Mouse (Mus musculus): Measurements from ENCODE around the gene Iqch. TPM values are rescaled to one million over a fixed set of nuclear protein-coding genes. Genes with fewer than 3 reads are reported as not detected.
"Not testable (repeated sequence)": the region's sequence is repeated elsewhere in the genome, so short reads cannot be mapped to it uniquely, and the experiment has no call there.

The Iqch gene
- polyA plus RNA-seq, 1 experiment from 2014 or later, result 0.14 TPM

DNA sequence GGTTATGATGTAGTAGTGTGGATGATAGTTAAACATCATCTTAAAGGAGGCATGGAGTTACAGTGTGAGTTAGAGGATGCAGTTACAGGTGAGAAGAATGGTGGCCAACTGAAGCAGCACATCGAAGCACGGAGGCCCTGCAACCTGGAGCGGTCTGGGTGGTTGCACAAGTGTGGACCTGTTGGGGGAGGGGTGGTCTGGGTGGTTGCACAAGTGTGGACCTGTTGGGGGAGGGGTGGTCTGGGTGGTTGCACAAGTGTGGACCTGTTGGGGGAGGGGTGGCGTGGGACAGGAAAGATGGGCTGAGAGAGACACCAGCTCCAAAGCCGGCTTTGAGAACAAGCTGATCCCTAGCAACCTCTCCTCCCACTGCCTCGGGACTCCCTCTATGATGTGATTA lies 51.6 kb downstream of the Iqch start:
- not testable (repeated sequence) for H3K27me3 ChIP-seq (replicated peaks); H3K4me1 ChIP-seq (replicated peaks); ATAC-seq; H3K27ac ChIP-seq; H3K9me3 ChIP-seq; H3K9ac ChIP-seq; H3K4me2 ChIP-seq (replicated peaks); H3K36me3 ChIP-seq; H3K4me3 ChIP-seq (replicated peaks)
- WGBS, result 84% methylated on average over 6 of the region's 6 CpGs

DNA sequence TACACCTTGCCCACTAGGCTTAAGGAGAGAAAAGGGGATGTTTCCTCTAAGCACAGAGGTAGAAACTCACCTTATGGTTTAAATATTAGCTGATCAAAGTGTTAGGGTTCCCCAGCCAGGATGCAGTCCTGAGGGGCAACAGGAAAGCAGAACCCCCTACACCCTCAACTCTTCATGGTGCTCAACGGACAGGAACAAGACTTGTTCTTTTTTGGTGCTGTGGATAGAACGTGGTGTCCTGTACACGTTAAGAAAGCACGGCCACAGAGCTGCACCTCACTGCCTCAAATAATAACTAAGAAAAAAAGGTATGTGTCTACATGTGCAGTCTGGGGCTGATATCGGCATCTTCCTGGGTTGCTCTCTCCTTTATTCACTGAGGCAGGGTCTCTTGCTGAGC lies 53.3 kb downstream of the Iqch start:
- Histone ChIP-seq H3K27ac (no peak overlapping the region), H3K4me1 (replicated peaks) (no peaks in the 10 kb centered on the region), H3K4me3 (replicated peaks) (no peak overlapping the region), H3K36me3 (no peaks in the 10 kb centered on the region), H3K4me2 (replicated peaks) (no peak overlapping the region), H3K9me3 (no peaks in the 10 kb centered on the region), H3K27me3 (replicated peaks) (0 out of 2 replicates have a peak, but pooled peaks cover 4% of the 10 kb centered on the region), H3K9ac (no peak overlapping the region)
- ATAC-seq, result no peak
- 79% methylated on average over 5 of the region's 5 CpGs for WGBS

DNA sequence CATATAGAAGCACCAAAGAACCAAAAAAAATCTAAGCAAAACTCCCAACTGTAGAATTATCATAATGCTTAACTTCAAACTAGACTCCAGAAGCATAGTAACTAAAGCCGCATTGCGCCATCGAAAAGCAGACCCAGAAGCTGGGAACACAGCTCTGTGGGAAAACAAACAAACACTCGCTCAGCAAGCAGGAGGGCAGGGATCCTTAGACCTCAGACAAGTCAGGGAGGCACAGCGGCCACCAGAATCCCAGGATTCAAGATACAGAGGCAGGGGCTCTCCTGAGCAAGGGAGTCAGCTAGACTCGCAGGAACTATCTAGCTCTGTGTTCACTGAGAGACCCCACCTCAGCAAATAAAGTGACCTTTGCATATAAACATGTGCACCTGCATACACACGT lies 60.4 kb downstream of the Iqch start:
- Histone ChIP-seq H3K36me3 (no peaks in the 10 kb centered on the region), H3K4me1 (replicated peaks) (no peaks in the 10 kb centered on the region), H3K9me3 (no peaks in the 10 kb centered on the region), H3K4me2 (replicated peaks) (no peak overlapping the region), H3K9ac (no peak overlapping the region), H3K27me3 (replicated peaks) (no peaks in the 10 kb centered on the region), H3K4me3 (replicated peaks) (no peak overlapping the region), H3K27ac (no peak overlapping the region)
- 52% methylated on average over 7 of the region's 7 CpGs for WGBS
- no peak for ATAC-seq

DNA sequence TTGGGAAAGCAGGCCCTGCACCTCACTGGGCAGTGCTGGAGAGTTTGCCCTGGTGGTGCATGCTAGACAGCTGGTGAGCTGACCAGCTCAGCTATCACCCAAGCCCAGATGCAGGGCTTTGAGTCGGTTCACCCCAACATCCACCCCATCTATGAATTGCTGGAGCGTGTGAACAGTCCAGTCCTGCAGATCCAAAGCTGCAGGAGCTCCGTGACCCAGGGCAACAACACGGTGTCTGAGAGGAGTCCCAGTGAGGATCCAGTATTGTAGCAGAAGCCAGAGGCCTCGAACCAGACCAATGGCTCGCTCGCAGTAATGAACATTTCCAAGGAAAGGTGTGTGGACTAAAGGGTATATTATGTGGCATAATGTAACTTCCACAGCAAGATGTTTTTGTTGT lies 61.0 kb downstream of the Iqch start:
- H3K9me3 ChIP-seq, result no peaks in the 10 kb centered on the region
- no peaks in the 10 kb centered on the region for H3K4me1 ChIP-seq (replicated peaks)
- WGBS, result 85% methylated on average over 7 of the region's 7 CpGs
- H3K27me3 ChIP-seq (replicated peaks), result no peaks in the 10 kb centered on the region
- no peak overlapping the region for H3K4me3 ChIP-seq (replicated peaks)
- no peak overlapping the region for H3K27ac ChIP-seq
- H3K4me2 ChIP-seq (replicated peaks), result no peak overlapping the region
- ATAC-seq, result no peak
- no peaks in the 10 kb centered on the region for H3K36me3 ChIP-seq
- H3K9ac ChIP-seq, result no peak overlapping the region

DNA sequence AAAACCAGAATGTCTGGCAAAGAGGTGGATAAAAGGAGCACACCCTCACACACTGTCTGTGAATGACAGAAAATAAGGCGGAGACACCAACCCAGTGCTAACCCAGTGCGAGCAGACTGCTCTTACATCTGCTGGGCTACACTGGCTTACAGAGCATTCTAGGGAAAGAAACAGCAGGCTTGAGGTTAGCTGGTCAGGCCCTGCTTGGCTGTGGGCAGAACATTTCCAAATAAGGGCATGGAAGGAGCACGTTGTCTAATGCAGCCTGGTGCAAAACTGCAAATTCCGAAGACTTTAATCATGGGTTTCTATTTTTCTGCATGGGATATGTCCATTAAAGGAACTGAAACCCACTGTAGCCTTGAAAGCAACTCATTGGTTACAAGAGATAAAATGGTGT lies 64.8 kb downstream of the Iqch start:
- no peaks in the 10 kb centered on the region for H3K9me3 ChIP-seq
- H3K4me2 ChIP-seq (replicated peaks), result no peak overlapping the region
- H3K27me3 ChIP-seq (replicated peaks), result no peaks in the 10 kb centered on the region
- no peak overlapping the region for H3K27ac ChIP-seq
- H3K4me1 ChIP-seq (replicated peaks), result no peaks in the 10 kb centered on the region
- ATAC-seq, result no peak
- WGBS, result 79% methylated on average over 4 of the region's 4 CpGs
- H3K4me3 ChIP-seq (replicated peaks), result no peak overlapping the region
- H3K36me3 ChIP-seq, result no peaks in the 10 kb centered on the region
- no peak overlapping the region for H3K9ac ChIP-seq

DNA sequence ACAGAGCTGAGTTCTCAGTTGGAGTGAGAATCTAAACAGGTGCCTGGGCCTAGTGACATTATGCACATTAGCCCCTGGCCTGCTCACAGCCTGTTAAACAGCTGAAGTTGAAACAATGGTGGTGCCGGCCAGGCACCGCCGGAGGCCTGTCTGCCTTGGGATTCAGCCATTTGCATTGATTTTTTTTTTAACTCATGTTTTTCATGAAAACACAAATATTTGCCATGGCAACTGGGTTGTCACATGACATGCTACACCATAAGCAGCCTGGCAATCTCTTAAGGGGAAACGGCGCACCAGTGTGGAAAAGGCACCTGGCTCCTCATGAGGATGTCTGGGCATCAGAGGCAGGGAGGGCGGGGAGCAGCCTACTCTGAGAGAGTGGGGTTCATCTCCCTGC lies 67.3 kb downstream of the Iqch start:
- WGBS, result 86% methylated on average over 6 of the region's 6 CpGs
- no peak for ATAC-seq
- Histone ChIP-seq H3K36me3 (no peaks in the 10 kb centered on the region), H3K4me2 (replicated peaks) (no peak overlapping the region), H3K9me3 (no peaks in the 10 kb centered on the region), H3K27me3 (replicated peaks) (no peaks in the 10 kb centered on the region), H3K4me1 (replicated peaks) (no peaks in the 10 kb centered on the region), H3K27ac (no peak overlapping the region), H3K4me3 (replicated peaks) (no peak overlapping the region), H3K9ac (no peak overlapping the region)

DNA sequence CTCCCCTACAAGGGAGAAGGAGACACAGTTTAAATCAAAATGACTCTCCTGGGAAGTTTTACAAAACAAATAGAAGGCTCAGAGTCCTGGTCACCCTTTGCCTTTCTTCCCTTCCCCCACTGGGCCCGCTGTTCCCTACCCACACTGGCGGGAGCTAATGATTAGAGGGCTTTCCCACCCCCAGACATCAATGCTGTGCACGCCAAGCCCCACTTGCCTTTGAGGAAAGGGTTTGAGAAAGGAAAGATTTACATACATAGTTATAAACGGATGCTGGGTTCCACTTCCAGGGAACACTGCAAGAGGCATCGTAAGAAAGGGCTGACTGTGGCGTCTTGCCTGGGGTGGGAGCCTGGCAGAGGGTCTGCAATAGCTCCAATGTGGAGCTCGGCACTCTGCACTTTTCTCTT lies 67.9 kb downstream of the Iqch start:
- H3K4me2 ChIP-seq (replicated peaks), result no peak overlapping the region
- no peaks in the 10 kb centered on the region for H3K36me3 ChIP-seq
- 29% methylated on average over 7 of the region's 7 CpGs for WGBS
- no peaks in the 10 kb centered on the region for H3K27me3 ChIP-seq (replicated peaks)
- no peak overlapping the region for H3K27ac ChIP-seq
- ATAC-seq, result no peak
- no peaks in the 10 kb centered on the region for H3K9me3 ChIP-seq
- H3K4me1 ChIP-seq (replicated peaks), result no peaks in the 10 kb centered on the region
- no peak overlapping the region for H3K4me3 ChIP-seq (replicated peaks)
- H3K9ac ChIP-seq, result no peak overlapping the region

DNA sequence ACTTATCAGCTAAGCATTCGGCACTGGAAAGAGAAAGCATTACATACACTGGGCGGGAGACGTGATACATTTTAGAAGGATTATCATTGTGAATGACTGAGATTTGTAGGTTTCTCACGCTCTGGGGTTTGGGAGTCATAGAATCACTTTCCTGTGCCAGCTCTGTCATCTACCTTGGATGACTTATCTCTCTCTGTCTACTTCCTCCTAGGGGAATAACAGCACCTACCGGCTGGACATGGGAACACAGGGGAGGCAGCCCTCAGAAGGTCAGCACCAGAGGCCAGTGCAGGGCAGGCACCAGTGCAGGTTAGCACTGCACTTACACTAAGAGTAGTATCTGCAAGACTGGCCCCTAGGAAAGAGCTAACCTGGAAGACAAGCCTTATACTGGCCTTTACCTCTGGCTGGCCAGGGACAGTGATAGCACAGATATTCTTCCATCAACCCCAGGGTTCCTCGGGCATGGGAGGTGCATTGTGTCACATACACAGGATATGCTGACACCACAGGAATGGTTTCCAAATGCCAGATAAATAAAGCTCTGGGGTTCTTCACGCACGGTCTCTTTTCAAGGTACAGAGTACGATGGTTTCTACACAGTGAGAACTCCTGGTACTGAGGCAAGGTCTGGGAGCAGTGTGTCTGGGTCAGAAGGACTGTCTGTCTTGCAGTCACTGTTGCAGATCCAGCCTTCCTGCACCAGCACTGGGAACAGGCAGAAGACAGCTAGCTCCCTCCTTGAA lies 69.2 kb downstream of the Iqch start:
- 68% methylated on average over 9 of the region's 9 CpGs for WGBS
- no peak for ATAC-seq
- H3K9me3 ChIP-seq, result no peaks in the 10 kb centered on the region

DNA sequence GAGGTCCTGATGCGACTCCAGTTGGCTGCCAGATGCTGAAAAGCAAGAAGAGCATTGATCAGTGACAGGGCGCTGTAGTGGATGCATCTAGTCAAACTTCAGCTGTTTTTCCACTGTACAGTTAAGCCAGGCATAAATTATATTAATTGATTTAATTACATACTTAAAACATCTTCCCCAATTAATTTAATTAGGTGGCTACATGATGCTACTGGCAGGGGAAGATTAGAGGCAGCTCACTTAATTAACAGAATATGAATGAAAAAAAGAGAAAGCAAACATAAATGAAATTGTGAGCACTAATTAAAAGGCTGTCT lies 78.4 kb downstream of the Iqch start:
- no peaks in the 10 kb centered on the region for H3K9me3 ChIP-seq
- H3K4me3 ChIP-seq (replicated peaks), result no peak overlapping the region
- ATAC-seq, result no peak
- H3K4me2 ChIP-seq (replicated peaks), result no peak overlapping the region
- H3K36me3 ChIP-seq, result no peaks in the 10 kb centered on the region
- H3K27me3 ChIP-seq (replicated peaks), result no peaks in the 10 kb centered on the region
- H3K27ac ChIP-seq, result no peak overlapping the region
- WGBS, result 90% methylated on average over 2 of the region's 2 CpGs
- no peak overlapping the region for H3K9ac ChIP-seq
- H3K4me1 ChIP-seq (replicated peaks), result no peaks in the 10 kb centered on the region

More for the DNA sequence above, 69.2 kb downstream of the Iqch start:
- H3K4me1 ChIP-seq (replicated peaks), result no peaks in the 10 kb centered on the region
- H3K27ac ChIP-seq, result no peak overlapping the region
- no peak overlapping the region for H3K4me3 ChIP-seq (replicated peaks)
- no peaks in the 10 kb centered on the region for H3K27me3 ChIP-seq (replicated peaks)
- no peak overlapping the region for H3K9ac ChIP-seq
- no peak overlapping the region for H3K4me2 ChIP-seq (replicated peaks)
- no peaks in the 10 kb centered on the region for H3K36me3 ChIP-seq

DNA sequence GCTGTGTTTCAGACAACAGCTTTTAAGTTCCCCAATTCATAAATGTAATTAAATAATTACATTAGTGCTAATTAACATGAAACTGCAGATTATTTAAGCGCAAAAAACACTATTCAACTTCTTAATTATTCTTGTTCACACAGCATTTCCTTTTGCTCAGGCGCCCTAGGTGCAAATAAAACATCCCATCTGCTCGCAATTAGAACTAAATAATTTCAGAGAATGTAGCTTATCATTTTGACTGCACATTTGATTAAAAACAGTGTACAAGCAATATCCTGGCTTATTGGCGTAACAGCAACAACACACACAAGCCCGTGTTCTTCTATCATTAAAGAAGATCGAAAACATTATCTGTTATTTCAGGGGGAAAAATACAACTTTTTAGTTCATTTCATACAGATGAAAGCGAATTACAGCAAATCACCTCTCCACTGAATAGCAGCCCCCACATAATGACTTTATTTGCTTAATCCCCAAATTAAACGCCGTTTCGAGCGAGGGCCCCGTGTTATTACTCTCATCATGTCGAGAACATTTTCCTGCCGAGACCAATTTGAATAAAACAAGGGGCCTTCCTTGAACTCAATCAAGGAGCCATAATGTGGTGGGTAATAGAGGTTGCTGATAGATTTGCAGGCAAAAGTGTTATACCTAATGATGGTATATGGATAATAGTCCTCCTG lies 78.9 kb downstream of the Iqch start:
- Histone ChIP-seq H3K9me3 (no peaks in the 10 kb centered on the region), H3K4me1 (replicated peaks) (no peaks in the 10 kb centered on the region), H3K27me3 (replicated peaks) (no peaks in the 10 kb centered on the region), H3K4me2 (replicated peaks) (no peak overlapping the region), H3K27ac (no peak overlapping the region), H3K36me3 (no peaks in the 10 kb centered on the region), H3K9ac (no peak overlapping the region), H3K4me3 (replicated peaks) (no peak overlapping the region)
- ATAC-seq, result no peak
- 87% methylated on average over 14 of the region's 14 CpGs for WGBS

DNA sequence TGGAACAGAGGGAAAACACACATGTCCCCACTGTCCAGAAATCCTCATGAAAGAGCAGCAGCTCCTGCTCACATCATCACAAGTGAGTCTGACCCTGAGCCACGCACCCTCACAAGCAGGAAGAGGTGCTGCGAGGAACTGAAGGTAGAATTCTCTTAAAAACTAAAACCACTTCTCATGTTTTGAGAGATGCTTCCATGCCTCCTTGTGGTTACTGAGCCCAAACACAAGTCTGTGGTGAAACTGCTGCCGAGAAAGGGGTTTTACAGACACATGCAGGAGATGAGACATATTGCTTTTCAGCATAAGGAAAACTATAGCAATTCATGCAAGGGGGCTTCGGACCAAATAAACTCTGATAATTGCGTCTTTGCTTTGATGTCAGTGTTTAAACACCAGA lies 89.4 kb downstream of the Iqch start:
- Histone ChIP-seq H3K4me1 (replicated peaks) (no peaks in the 10 kb centered on the region), H3K27me3 (replicated peaks) (no peaks in the 10 kb centered on the region), H3K4me3 (replicated peaks) (no peak overlapping the region), H3K4me2 (replicated peaks) (no peak overlapping the region), H3K27ac (no peak overlapping the region), H3K9ac (no peak overlapping the region), H3K36me3 (no peaks in the 10 kb centered on the region), H3K9me3 (no peaks in the 10 kb centered on the region)
- no peak for ATAC-seq
- 50% methylated on average over 5 of the region's 5 CpGs for WGBS

DNA sequence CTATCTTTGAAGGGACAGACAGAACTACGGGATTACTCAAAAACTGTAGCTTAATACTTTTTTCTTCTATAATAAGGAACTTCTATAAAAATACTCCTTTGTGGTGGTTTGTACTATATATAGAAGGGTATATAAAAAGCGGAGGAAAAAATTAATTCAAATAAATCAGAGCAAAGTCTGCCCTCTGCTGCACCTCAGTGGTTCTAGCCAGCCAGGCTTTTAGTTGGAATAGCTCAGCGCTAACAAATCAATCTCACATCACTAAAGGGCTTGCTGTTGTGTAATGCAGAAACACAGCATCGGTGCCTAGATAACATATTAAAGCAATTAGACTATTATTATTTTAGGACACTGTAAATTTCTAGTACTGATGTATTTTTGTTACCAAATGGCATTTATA lies 91.3 kb downstream of the Iqch start:
- Histone ChIP-seq H3K27me3 (replicated peaks) (no peaks in the 10 kb centered on the region), H3K9ac (no peak overlapping the region), H3K9me3 (no peaks in the 10 kb centered on the region), H3K4me3 (replicated peaks) (no peak overlapping the region), H3K36me3 (no peaks in the 10 kb centered on the region), H3K27ac (no peak overlapping the region), H3K4me2 (replicated peaks) (no peak overlapping the region), H3K4me1 (replicated peaks) (no peaks in the 10 kb centered on the region)
- ATAC-seq, result no peak
- 77% methylated on average over 4 of the region's 4 CpGs for WGBS

DNA sequence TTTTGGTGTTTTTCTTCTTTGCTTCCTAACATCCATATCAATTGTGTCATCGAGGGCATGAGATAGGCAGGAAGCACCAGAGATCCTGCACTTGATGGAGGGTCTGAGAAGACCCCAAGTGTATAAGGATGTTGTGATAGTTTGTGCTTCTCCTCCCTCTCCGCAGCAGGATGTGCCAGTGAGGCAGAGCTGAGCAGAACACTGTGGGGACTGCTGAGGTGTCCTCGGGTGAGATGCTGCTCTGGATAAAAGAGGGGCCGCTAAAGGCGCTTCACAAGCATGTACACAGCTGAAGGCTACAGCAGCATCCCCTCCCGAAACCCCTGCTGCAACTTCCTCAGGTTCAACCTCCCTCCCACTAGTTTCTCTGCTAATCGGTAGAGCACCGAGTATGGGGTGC lies 95.2 kb downstream of the Iqch start:
- Histone ChIP-seq H3K27me3 (replicated peaks) (no peaks in the 10 kb centered on the region), H3K4me2 (replicated peaks) (no peak overlapping the region), H3K9me3 (no peaks in the 10 kb centered on the region), H3K9ac (no peak overlapping the region), H3K36me3 (no peaks in the 10 kb centered on the region), H3K4me3 (replicated peaks) (no peak overlapping the region), H3K4me1 (replicated peaks) (no peaks in the 10 kb centered on the region), H3K27ac (no peak overlapping the region)
- ATAC-seq, result no peak
- 73% methylated on average over 8 of the region's 8 CpGs for WGBS
